ENCODE assay signal across 9 mouse cellular contexts in genomic region chr6:85512056-85512440, GRCm38 (mm10). TPM values are rescaled to one million over a fixed set of nuclear protein-coding genes. Genes with fewer than 3 reads are reported as not detected.
A peak's percentile ranks its signal among the peaks of the same experiment; 100 is the strongest.
DNase-seq lines count a peak whose midpoint lies in the region; ATAC-seq lines count a peak whose summit lies in the region.
"Had no signal": no experiment of that assay in that cellular context is flagged by ENCODE, and none has a peak within 500 bp of the region (broad histone marks: within the 10 kb centered on the region; RNA-seq: fewer than 3 reads in every experiment).

No protein-coding gene starts in this region.

- H3K9ac ChIP-seq in stomach, embryonic 16.5 days (ENCODE audit: low read length): no peak overlapping the region

- no peaks in the 10 kb centered on the region for H3K36me3 ChIP-seq in limb, embryonic 10.5 days
- H3K36me3 ChIP-seq in stomach, embryonic 16.5 days (ENCODE audit: control insufficient read depth, insufficient read depth, low read length): no peaks in the 10 kb centered on the region

- under 1% methylated on average over 36 of the region's 36 CpGs for WGBS in limb, embryonic 10.5 days
- under 1% methylated on average over 32 of the region's 36 CpGs for WGBS in stomach, embryonic 16.5 days

- H3K4me3 ChIP-seq in limb, embryonic 10.5 days: peak overlapping the region; percentile 51
- peak overlapping the region; percentile 26 for H3K4me3 ChIP-seq in stomach, embryonic 16.5 days (replicated peaks; ENCODE audit: low read length)

- H3K27ac ChIP-seq in limb, embryonic 10.5 days: no peak overlapping the region
- no peak overlapping the region for H3K27ac ChIP-seq in stomach, embryonic 16.5 days (ENCODE audit: low read length)

- no peak for ATAC-seq in stomach, embryonic 16.5 days (ENCODE audit: insufficient read depth, low FRiP score)

- peaks cover 34% of the 10 kb centered on the region for H3K4me1 ChIP-seq in limb, embryonic 10.5 days
- peaks cover 14% of the 10 kb centered on the region for H3K4me1 ChIP-seq in stomach, embryonic 16.5 days (ENCODE audit: control insufficient read depth, insufficient read depth, low read length)

- peak overlapping the region; percentile 48 for H3K4me2 ChIP-seq in stomach, embryonic 16.5 days (ENCODE audit: low read depth, low read length)

- peak; percentile 2 for DNase-seq in embryo, embryonic 10.5 days (ENCODE audit: low spot score)
- DNase-seq in embryo, embryonic 9.5 days (ENCODE audit: extremely low spot score): no peak
- DNase-seq in retina, embryonic 14.5 days (ENCODE audit: low spot score): peak; percentile 24
- no peak for DNase-seq in retina, postnatal 1 day
- DNase-seq in limb, embryonic 10.5 days (ENCODE audit: low spot score): peak; percentile 47
- DNase-seq in frontal cortex, adult 2 months (ENCODE audit: extremely low spot score in 1 of 2, low spot score in 1 of 2): no peak
- DNase-seq in left cerebral cortex, postnatal 36 days (ENCODE audit: low spot score in 2 of 2): no peak

- H3K27me3 ChIP-seq in limb, embryonic 10.5 days (ENCODE audit: low read depth, poor library complexity, severe bottlenecking): peaks cover 100% of the 10 kb centered on the region
- peaks cover 50% of the 10 kb centered on the region for H3K27me3 ChIP-seq in stomach, embryonic 16.5 days (ENCODE audit: control insufficient read depth, insufficient read depth, low read length)

- intact Hi-C loops in left cerebral cortex, postnatal 36 days (cut with DNase I): loop anchor here (2.0 to 5.0 kb wide), 2 partner anchors 40 to 77 kb away; no protein-coding TSS in a partner anchor

- H3K9me3 ChIP-seq in limb, embryonic 10.5 days (replicated peaks): no peaks in the 10 kb centered on the region
- no peaks in the 10 kb centered on the region for H3K9me3 ChIP-seq in stomach, embryonic 16.5 days (replicated peaks; ENCODE audit: control insufficient read depth, low read length)

RNA-seq across cellular contexts. Expression of gene Egr4, which starts 1.3 kb away (rescaled TPM):
- polyA plus RNA-seq in limb, embryonic 10.5 days (2016; fragmentation: Nextera tagmentation; extraction: Ambion mirVana): not detected in 2 replicates
- not detected in 2 replicates for polyA plus RNA-seq in stomach, embryonic 16.5 days (2015; fragmentation: Nextera tagmentation; extraction: Ambion mirVana)
- 27.7 and 59.7 TPM in 2 replicates for polyA plus RNA-seq in frontal cortex, adult 2 months (2012; rRNA removed)
- total RNA-seq in left cerebral cortex, postnatal 36 days (2021): 10 to 100 TPM; 37.5 to 60.8 TPM
- total RNA-seq: adrenal gland, postnatal 36 days had no signal

RNA-seq across cellular contexts. Expression of gene Fbxo41, which starts 9.3 kb away (rescaled TPM):
- polyA plus RNA-seq in limb, embryonic 10.5 days (2016; fragmentation: Nextera tagmentation; extraction: Ambion mirVana): 0.87 and 2.0 TPM in 2 replicates
- polyA plus RNA-seq in stomach, embryonic 16.5 days (2015; fragmentation: Nextera tagmentation; extraction: Ambion mirVana): 0.17 and 0.22 TPM in 2 replicates
- 51.0 and 52.0 TPM in 2 replicates for polyA plus RNA-seq in frontal cortex, adult 2 months (2012; rRNA removed)
- 100 to 1,000 TPM; 106 to 110 TPM for total RNA-seq in left cerebral cortex, postnatal 36 days (2021)

Comparison
In these comparisons a context has a peak if more than half of its experiments do, and no peak if none do; other contexts are left out.
1. DNase-seq: peak in embryo, embryonic 10.5 days (single experiment), retina, embryonic 14.5 days (single experiment) and limb, embryonic 10.5 days (single experiment); none in embryo, embryonic 9.5 days (single experiment), retina, postnatal 1 day (single experiment), frontal cortex, adult 2 months (0 of 2) and left cerebral cortex, postnatal 36 days (0 of 2).
2. RNA of gene Egr4, which starts 1.3 kb away (polyA plus RNA-seq): 27.7 to 59.7 TPM in frontal cortex, adult 2 months; not detected in limb, embryonic 10.5 days and not detected in stomach, embryonic 16.5 days; every median in the first group is over 10 times any median in the second.
3. RNA of gene Fbxo41, which starts 9.3 kb away (polyA plus RNA-seq): 51.0 to 52.0 TPM in frontal cortex, adult 2 months; 0.87 to 2.0 TPM in limb, embryonic 10.5 days and 0.17 to 0.22 TPM in stomach, embryonic 16.5 days; every median in the first group is over 10 times any median in the second.